Mouse (Mus musculus): ENCODE data around the gene Ppp1r14b.
A peak's percentile ranks its signal among the peaks of the same experiment; 100 is the strongest.

The Ppp1r14b gene

DNA sequence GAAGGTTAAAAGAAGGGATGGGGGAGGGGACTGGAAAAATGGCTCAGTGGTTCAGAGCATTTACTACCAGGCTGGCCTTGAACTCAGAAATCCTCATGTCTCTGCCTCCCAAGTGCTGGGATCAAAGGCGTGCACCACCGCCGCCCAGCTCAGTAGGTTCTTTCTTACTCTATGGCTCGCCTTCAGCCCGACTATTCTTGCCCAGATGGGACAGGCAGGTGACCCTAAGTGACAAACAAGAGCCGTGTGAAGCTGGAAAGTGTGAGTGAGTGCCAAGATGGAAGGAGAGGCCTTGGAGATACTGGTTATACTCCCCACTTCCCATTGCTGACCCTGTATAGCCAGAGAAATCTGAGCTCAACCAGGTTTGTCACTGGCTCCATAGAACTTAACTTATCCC lies 31.1 kb upstream of the Ppp1r14b start:
- no peak for DNase-seq

DNA sequence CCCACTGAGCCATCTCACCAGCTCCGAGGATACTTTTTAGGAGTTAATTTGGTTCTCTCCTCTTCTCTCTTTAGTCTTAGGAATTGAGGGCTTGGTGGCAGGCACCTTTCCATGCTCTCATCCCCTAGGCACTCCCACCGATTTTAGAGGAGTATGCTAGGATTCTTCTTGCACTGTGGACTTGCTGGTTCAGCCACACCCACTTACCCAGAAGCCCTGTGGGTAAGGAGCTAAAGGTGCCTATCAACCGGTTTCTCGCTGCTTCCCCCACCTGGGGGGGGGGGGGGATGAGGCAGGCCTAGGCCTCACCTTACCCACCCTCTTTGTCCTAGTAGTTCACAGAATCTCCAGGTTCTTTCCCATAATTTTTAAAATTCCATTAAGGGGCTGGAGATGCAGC lies 27.0 kb upstream of the Ppp1r14b start:
- no peak for DNase-seq

DNA sequence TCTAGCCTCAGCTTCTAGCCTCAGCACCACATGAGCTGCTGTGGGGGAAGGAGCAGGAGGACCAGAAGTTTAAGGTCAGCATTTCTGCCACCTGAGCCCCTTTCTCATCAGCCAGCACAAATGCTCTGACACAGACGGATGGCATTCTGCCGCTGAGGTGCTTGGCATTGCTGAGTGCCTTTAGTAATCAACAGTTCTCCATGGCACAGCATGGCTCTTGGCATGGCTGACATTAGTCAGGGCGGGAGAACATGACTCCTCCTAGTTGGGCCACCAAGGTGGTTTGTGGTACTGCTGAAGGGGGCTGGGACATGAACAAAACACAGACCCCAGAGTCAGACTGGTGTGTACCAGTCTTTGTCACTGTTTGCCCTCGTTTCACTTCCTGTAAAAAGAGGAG lies 26.6 kb upstream of the Ppp1r14b start:
- no peak for DNase-seq

DNA sequence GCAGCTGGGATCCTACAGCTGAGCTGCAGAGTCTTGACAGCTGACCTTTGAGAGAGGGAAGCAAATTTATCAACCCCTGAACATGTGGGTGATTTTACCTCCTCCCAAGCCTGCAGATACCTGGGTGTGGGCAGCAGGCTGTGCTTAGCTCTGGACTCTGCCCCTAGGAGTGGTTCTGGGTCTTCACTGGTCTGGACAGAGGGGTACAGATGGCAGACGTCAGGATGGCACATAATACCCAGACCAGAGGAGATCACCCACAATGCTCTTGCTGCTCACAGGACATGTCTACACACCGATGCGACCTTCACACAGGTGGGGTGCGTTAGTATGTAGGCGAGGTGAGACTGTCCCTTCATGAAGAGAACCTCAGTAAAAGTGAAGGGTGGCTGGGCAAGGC lies 25.2 kb upstream of the Ppp1r14b start:
- DNase-seq = no peak

DNA sequence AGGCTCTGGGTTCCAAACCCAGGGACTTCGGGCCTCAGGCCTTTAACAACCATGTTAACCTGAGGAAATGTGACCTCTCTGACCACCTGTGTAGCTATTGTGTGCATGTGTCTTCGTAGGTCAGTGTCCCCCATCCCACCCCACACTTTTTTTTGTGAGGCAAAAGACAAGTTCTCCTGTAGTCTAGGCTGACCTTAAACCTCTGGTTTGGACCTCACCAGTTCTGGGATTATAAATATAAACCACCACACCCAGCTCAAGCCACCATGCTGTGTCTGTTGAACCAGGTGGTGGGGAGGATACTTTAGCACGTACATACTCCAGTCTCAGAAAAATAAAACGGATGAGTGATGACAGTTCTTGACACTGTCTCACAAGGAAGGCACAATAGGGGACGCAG lies 24.8 kb upstream of the Ppp1r14b start:
- no peak for DNase-seq

GRCm38 (mm10) chr19:6950613-6951153 lies 24.1 kb upstream of the Ppp1r14b start:
- DNase-seq = peak; percentile 56

- peak; percentile 98 for DNase-seq
Observed at GRCm38 (mm10) chr19:6951381-6951968, 23.3 kb upstream of the Ppp1r14b start.

DNA sequence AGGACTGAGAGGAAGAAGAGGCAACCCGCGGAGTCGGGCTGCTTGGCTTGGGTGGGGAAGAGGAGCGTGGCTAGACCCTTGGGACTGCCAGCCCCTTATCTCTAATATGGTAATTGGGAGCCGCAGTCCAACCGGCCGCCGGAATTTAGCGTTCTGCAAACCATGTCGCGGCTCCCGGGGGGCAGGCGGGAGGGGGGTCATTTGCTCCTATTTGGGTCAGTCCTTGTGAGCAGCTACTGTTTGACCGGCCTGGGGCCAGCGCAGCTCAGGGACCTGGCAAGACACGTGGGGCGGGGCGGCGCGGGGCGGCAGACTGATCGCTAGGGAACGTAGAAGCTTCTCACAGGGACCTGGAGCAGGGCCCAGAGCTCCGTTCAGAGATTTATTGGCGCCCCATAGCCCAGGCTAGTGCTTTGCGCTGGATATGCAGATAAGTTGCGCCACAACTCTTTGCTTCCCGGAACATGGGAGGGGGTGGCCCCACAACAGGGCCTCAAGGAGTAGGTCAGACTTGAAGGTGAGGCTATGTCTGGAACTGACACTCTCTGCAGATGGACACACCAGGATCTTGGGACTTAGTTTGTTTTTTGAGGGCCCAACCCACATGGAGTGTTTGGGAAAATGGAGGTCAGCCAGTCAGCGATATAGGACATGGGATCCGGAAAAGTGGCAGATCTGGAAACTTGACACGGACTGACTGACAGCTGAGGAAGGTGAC lies 22.6 kb upstream of the Ppp1r14b start:
- peak; percentile 84 for DNase-seq

- DNase-seq = peak; percentile 91
Observed at GRCm38 (mm10) chr19:6952712-6953037, 22.1 kb upstream of the Ppp1r14b start.

GRCm38 (mm10) chr19:6954046-6954445 lies 20.7 kb upstream of the Ppp1r14b start:
- peak; percentile 77 for DNase-seq

GRCm38 (mm10) chr19:6955424-6955823 lies 19.3 kb upstream of the Ppp1r14b start:
- no peak for DNase-seq

- DNase-seq = no peak
Observed at GRCm38 (mm10) chr19:6956461-6956860, 18.3 kb upstream of the Ppp1r14b start.

DNA sequence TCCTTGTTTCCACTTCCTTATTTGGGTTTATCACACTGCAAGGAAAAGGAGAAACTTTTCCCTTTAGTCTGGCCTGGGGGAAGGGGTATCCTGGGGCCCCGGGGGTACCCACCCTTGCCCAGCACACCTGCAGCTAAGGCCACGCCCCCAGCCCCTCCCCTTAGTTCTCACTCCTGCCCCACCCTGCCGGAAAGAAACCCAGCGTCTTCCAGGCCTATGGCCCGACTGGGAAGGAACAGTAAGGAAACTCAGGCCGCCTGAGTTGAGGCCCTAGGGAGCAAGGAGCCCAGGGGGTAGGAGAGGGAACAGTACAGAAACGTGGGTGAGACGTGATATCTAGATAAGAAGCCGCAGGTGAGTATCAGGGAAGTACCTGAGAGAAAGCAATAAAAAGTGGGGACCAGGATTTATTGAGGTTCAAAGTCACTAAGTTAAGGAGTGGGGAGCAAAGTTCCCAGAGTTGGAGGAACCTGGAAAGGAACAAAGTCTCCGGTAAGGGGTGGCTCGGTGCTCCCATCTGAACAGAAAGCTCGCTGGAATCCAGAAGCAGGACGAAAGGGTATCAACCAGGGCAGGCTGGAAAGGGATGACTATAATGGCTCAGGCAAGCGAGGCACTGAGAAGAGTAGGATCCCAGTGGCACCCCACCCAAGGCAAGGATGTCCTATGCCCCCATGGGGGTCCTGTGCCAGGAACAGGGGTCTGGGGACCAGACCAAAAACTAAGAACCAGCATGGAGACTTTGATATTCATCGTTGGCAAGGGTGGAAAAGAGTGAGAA lies 6.1 kb upstream of the Ppp1r14b start:
- peak; percentile 76 for DNase-seq

GRCm38 (mm10) chr19:6969291-6969664 lies 5.5 kb upstream of the Ppp1r14b start:
- no peak for DNase-seq

GRCm38 (mm10) chr19:6969665-6970381 lies 4.9 kb upstream of the Ppp1r14b start:
- peak; percentile 75 for DNase-seq

DNA sequence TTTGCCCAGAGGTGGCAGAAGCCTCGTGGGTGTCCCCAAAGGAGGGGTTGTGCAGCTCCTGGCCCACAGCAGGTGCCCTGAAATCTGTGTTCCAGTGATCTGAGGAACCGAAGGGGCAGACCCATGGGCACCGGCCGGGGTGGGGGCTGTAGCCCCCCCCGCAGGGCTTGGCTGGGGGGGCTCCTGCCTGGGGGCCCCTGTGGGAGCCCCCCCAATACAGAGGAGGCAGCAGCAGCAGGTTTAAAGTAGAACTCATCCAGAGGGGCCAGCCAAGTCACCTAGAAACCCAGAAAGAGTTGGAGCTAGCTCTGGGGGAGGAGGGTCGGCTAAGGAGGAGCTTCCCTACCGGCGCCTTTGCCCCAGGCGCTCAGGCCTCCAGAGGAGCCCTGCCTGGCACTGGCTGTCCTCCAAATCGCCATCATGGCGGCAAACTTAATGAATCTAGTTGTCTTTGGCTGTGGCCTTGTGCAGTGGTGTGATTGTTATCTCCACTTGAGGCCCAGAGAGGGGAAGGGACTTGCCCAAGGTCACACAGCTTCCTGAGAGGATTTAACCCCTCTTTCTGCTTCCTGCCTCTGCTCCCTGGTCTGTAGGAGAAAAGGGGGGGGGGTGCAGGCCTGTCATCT lies 4.2 kb upstream of the Ppp1r14b start:
- DNase-seq = no peak

DNA sequence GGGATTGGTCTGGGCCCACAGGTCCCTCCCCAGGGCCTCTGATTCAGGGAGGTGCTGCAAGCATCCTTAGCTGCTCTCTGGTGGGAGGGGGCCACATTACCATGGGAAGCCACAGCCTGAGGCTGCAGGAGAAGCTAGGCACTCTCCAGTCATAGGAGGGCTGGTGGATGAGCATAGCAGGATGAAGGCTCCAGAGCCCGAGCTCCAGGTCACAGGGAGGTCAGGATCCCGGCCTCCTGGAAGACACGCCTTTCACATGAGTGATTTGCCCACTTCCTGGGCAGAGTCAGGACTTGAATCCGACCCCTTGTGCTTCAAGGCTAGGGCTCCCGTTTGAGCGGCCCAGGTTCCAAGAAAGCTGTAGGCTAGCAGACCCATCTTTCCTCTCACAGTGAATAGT lies 3.1 kb upstream of the Ppp1r14b start:
- no peak for DNase-seq

- no peak for DNase-seq
Observed at GRCm38 (mm10) chr19:6972247-6972917, 2.4 kb upstream of the Ppp1r14b start.

- DNase-seq = no peak
Observed at GRCm38 (mm10) chr19:6973581-6974190, 1.1 kb upstream of the Ppp1r14b start.

DNA sequence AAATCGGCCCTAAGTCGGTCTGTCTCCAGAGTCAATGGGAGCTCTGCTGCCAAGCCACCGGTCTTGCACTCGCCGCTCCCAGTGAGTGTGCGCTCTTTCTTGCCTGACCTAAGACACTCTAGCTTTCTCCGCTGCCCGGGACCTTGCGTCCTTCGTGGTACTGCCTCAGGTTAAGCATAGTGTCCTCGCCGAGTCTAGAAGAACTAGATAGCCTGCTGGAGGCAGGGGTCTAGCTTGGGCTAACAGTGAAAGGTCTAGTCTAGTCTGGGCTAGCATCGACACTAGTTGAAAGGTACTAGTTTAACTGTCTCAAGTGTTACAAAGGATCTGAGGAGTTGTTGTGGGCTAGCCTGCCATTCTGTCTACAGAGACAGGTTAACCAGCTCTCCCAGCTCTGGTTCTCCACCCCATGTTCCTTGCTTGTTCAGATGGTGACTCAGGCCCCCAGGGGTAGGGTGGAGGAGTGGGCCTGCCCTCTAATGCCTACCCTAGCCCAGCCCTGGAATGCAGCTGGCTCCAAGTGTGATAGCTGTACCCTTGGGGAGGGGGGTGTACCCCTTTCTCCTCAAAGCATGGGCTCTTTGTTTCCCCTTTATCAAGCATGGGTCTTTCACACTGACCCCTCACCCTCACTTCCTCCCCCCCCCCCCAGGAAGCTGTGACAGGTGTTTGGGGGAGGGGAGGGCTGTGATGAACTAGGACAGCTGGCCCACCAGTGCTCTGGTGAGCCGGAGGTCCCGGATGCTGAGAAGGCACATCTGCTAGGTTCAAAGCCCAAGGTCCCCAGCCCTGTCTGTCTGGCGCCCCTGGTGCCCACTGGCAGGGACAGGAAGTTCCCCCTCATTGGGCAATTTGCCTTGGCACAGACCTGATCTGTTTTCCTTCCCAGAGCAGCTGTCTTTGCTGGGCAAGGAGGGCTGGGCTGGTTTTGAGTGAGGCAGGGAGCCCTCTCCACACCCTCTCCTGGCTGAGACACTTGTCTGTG lies 1.1 kb downstream of the Ppp1r14b start, which contains the start of gene Plcb3:
Gene Plcb3 (minus strand): TSS at position 934 of the 985 bp plus-strand sequence.
- peak; percentile 77 for DNase-seq
